Mouse (Mus musculus) testis, adult 2 months (tissue): Measurements from ENCODE around the gene Fgf16.

Experiments used
- CTCF ChIP-seq: fragments of 200-500 bp; IDR thresholded peaks from 2 replicates; pipeline ENCODE4 v1.5.1; 2012; ENCODE audit warnings: low read depth, mild to moderate bottlenecking, inconsistent platforms, low read length, moderate library complexity; ENCODE audit not compliant: control insufficient read depth, insufficient read depth, insufficient replicate concordance
- POLR2A ChIP-seq: fragments of 200-500 bp; IDR thresholded peaks from 2 replicates; pipeline ENCODE4 v1.6.1; 2012; ENCODE audit warnings: low read depth, mild to moderate bottlenecking, inconsistent platforms, low read length, moderate library complexity; ENCODE audit not compliant: control insufficient read depth

- TF ChIP-seq CTCF (no peak), POLR2A (no peak)
Observed at GRCm38 (mm10) chrX:105724174-105724573, 39.9 kb upstream of the Fgf16 start.
